Mouse (Mus musculus) heart, postnatal 0 days (tissue): ENCODE measurements at regions not wholly inside any gene's neighbourhood (a gene's known extent, or its start where the extent isn't known, plus 50 kb on each side); places are given as distances from the start of the nearest gene placed in this dataset.

Experiments
- ATAC-seq: fragments of 200-750 bp; cut with Nextera tagmentation; 2 replicates; pipeline ENCODE4 v1.8.0; 2017; ENCODE audit warnings: low read depth, moderate number of reproducible peaks, moderate library complexity; ENCODE audit not compliant: insufficient read depth
- DNase-seq: peaks from one replicate; pipeline ENCODE4 v3.0.0-alpha.2; 2016; ENCODE audit warnings: low spot score
- H3K27ac ChIP-seq: fragments of 300-500 bp; sonication (generic); 2 replicates; pipeline ENCODE4 v1.5.1; 2014; ENCODE audit warnings: low read depth, mild to moderate bottlenecking
- H3K27me3 ChIP-seq: fragments of 300-500 bp; sonication (generic); 2 replicates; pipeline ENCODE4 v1.6.1; 2014; ENCODE audit warnings: low read length, mixed read lengths; ENCODE audit not compliant: control insufficient read depth, insufficient read depth
- H3K36me3 ChIP-seq: fragments of 300-500 bp; sonication (generic); replicated peaks from 2 replicates; pipeline ENCODE4 v1.6.1; 2014; ENCODE audit warnings: low read length, mixed read lengths; ENCODE audit not compliant: control insufficient read depth, insufficient read depth
- H3K4me1 ChIP-seq: fragments of 300-500 bp; sonication (generic); 2 replicates; pipeline ENCODE4 v1.6.1; 2014; ENCODE audit warnings: antibody characterized with exemption; ENCODE audit not compliant: control insufficient read depth, insufficient read depth
- H3K4me2 ChIP-seq: fragments of 300-500 bp; sonication (generic); 2 replicates; pipeline ENCODE4 v1.6.1; 2014; ENCODE audit warnings: low read depth, mild to moderate bottlenecking, low read length, moderate library complexity
- H3K4me3 ChIP-seq: fragments of 300-500 bp; sonication (generic); 2 replicates; pipeline ENCODE4 v1.5.1; 2014; ENCODE audit warnings: low read depth, low read length
- H3K9ac ChIP-seq: fragments of 300-500 bp; sonication (generic); replicated peaks from 2 replicates; pipeline ENCODE4 v1.6.1; 2014; ENCODE audit warnings: low read depth, low read length, mixed read lengths
- H3K9me3 ChIP-seq: fragments of 300-500 bp; sonication (generic); replicated peaks from 2 replicates; pipeline ENCODE4 v1.6.1; 2016; ENCODE audit warnings: low read length; ENCODE audit not compliant: control insufficient read depth
- CTCF ChIP-seq: IDR thresholded peaks from 2 replicates; pipeline ENCODE4 v1.5.1; 2016; ENCODE audit warnings: antibody characterized with exemption, control low read depth, low read depth
- EP300 ChIP-seq: IDR thresholded peaks from 2 replicates; pipeline ENCODE4 v1.6.1; 2016; ENCODE audit warnings: antibody characterized with exemption, low read depth
- WGBS: fragments of 180-500 bp; shearing (Covaris S2); extraction: QIAGEN DNeasy Blood & Tissue Kit; methylation state at CpG from one replicate; pipeline ENCODE4 v1.1.7; 2014; 5-methylcytosine and 5-hydroxymethylcytosine counted together

DNA sequence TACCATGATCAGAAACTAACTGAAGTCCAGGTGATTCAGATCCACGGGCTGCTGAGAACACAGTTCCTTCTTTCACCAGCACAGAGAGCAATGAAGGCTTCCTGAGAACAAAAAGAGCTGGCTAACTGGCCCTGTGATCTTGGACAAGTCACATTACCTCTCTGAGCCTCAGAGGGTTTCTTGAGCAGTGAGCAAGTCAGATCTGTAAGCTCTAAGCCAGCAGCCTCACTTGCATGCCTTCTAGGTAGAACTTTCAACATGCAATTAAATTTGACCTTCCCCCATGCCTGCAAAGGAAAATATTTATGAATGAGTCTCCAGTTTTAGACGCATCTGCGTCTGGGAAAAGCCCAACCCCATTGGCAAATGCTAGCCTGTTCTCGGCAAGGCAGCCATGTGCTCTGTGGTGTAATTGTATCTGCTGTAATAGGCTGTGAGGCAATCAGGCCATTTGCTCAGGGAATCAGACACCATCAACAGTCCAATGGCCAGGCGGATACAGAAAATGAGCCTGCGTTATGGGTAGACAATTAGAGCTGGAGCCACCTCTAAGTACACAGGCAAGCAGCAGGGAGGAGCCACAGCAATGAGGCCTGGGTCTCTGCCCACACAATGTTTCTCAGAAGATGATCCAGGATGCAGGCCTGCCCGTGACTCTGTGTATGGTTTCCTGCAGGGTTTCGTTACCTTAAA, 130.3 kb upstream of the Ly86 start:
- ATAC-seq, result no peak
- 75% methylated on average over 8 of the region's 8 CpGs for WGBS
- no peaks in the 10 kb centered on the region for H3K27me3 ChIP-seq
- H3K4me2 ChIP-seq, result no peak overlapping the region
- no peaks in the 10 kb centered on the region for H3K9me3 ChIP-seq
- H3K4me1 ChIP-seq, result no peaks in the 10 kb centered on the region
- no peaks in the 10 kb centered on the region for H3K36me3 ChIP-seq
- H3K9ac ChIP-seq, result no peak overlapping the region
- TF ChIP-seq EP300, result no peak
- TF ChIP-seq CTCF, result no peak
- H3K27ac ChIP-seq, result no peak overlapping the region
- no peak for DNase-seq
- no peak overlapping the region for H3K4me3 ChIP-seq

DNA sequence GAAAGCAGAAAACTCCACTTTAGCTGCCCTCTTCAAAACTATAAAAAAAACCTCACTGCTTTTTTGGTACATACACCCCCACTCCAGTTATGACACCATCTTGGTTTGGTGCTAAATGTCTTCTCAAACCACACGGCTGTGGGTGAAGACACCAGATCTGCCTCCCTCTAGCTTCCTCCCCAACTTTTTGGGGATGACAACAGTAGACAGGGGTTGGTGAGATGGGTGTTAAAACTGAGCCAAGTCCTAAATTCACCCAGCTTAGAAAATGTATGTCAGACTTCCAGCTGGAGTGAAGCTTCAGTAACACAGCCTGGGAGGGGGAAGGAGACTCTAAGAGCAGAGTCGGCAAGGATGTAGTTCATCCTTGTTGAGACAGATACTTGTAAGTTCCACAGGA, 147.1 kb upstream of the F13a1 start:
- no peaks in the 10 kb centered on the region for H3K4me1 ChIP-seq
- no peaks in the 10 kb centered on the region for H3K27me3 ChIP-seq
- no peak overlapping the region for H3K9ac ChIP-seq
- 76% methylated on average over 2 of the region's 2 CpGs for WGBS
- TF ChIP-seq CTCF (no peak), EP300 (no peak)
- ATAC-seq (no peak), DNase-seq (no peak)
- H3K27ac ChIP-seq, result no peak overlapping the region
- no peak overlapping the region for H3K4me3 ChIP-seq
- no peak overlapping the region for H3K4me2 ChIP-seq
- H3K9me3 ChIP-seq, result no peaks in the 10 kb centered on the region; the same call in 1 of the 2 replicates
- no peaks in the 10 kb centered on the region for H3K36me3 ChIP-seq

DNA sequence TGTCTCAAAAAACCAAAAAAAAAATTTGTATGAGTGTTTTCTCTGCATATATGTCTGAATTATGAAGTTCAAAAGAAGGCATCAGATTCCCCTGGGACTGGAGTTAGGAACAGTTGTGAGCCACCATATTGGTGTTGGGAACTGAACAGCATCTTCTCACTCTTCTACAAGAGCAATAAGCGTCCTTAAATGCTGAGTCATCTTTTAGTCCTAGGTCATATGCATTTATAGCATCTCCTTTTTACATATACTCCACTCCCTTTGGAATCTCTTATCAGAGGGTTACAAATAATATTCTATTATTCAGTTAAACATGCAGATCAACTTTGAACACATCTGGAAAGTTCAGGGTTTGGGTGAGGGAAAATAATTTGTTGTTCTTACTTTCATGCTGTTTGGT, 145.8 kb upstream of the F13a1 start:
- Histone ChIP-seq H3K4me1 (no peaks in the 10 kb centered on the region), H3K27me3 (no peaks in the 10 kb centered on the region), H3K4me3 (no peak overlapping the region), H3K4me2 (no peak overlapping the region), H3K36me3 (no peaks in the 10 kb centered on the region), H3K27ac (no peak overlapping the region), H3K9me3 (no peaks in the 10 kb centered on the region; the same call in 1 of the 2 replicates), H3K9ac (no peak overlapping the region)
- ATAC-seq (no peak), DNase-seq (no peak)
- 73% methylated on average over 1 of the region's 1 CpGs for WGBS
- TF ChIP-seq EP300, result no peak
- no peak for TF ChIP-seq CTCF

DNA sequence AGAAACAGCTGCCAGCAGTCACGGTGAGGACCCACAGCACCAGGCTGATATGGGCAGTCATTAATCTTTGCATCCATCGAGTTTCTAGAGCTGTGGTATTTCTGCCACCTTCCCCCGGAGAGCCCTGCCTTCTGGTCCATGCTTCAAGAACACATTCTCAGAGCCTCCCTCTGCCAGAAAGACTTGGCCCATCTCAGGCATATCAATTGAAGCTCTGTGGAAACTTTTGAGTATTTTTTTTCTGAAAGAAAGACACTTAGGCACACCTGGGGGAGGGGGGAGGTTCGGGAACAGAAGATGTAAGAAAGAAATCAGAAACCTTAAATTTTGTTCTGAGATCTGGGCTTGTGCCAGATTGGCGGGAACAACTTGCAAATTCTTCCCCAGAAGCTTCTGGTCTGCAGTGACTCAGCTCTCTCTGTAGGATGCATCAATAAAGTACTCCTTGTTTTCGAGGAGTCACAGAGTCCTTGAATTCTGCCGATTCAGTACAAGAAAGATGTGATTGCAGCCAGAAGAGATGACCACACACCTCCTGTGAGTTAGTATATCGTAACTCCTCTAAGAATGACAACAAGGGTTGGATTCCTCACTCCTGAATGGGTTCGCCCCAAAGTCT, 131.2 kb upstream of the F13a1 start:
- no peaks in the 10 kb centered on the region for H3K36me3 ChIP-seq
- no peak overlapping the region for H3K9ac ChIP-seq
- H3K4me2 ChIP-seq, result no peak overlapping the region
- ATAC-seq (no peak), DNase-seq (no peak)
- no peaks in the 10 kb centered on the region for H3K27me3 ChIP-seq
- H3K9me3 ChIP-seq, result no peaks in the 10 kb centered on the region
- WGBS, result 52% methylated on average over 9 of the region's 9 CpGs
- H3K27ac ChIP-seq, result no peak overlapping the region
- TF ChIP-seq EP300 (no peak), CTCF (no peak)
- H3K4me3 ChIP-seq, result no peak overlapping the region
- no peaks in the 10 kb centered on the region for H3K4me1 ChIP-seq

DNA sequence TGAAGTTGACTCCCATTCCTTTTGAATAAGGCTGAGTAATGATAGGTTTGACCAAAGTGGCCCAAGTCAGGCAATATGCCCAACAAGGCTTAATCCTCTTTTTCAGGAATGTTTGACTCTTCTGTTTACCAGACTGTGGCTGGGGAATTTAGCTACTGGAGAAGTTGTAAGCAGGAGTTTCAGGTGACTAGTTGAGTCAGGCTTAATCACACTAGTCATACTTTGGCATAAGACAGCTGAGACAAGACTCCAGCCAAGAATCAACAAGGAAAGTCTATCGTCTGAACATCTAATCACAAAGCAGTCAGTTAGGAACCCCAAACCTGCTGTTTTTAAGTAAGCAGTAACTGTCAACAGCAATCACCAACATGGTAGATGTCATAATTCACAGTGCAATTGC, 126.5 kb upstream of the F13a1 start:
- WGBS, result 75% methylated on average over 1 of the region's 1 CpGs
- ATAC-seq, result no peak
- DNase-seq, result no peak
- H3K27ac ChIP-seq, result no peak overlapping the region
- no peaks in the 10 kb centered on the region for H3K9me3 ChIP-seq
- no peak overlapping the region for H3K4me3 ChIP-seq
- H3K4me1 ChIP-seq, result no peaks in the 10 kb centered on the region
- no peaks in the 10 kb centered on the region for H3K27me3 ChIP-seq
- H3K9ac ChIP-seq, result no peak overlapping the region
- no peak for TF ChIP-seq EP300
- TF ChIP-seq CTCF, result no peak
- H3K4me2 ChIP-seq, result no peak overlapping the region
- no peaks in the 10 kb centered on the region for H3K36me3 ChIP-seq

DNA sequence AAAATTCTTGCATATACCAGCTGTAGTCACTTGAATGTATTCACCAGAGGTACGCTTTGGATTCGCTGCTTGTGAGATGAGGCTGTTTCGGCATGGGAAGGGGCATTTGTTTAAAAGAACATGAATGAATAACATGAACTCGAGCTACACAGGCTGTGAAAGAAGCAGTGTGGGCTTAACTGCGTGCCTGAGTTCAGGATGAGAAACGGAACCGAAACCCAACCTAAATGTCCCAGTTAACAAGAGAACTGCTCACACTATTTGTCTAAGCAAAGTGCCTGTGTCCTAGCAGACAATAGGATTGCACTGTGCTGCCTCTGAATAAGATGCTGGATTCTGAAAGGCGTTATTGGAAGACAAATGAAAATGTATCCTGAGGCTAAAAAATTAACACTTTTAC, 126.0 kb upstream of the F13a1 start:
- Histone ChIP-seq H3K4me1 (no peaks in the 10 kb centered on the region), H3K27ac (no peak overlapping the region), H3K4me2 (no peak overlapping the region), H3K4me3 (no peak overlapping the region), H3K27me3 (no peaks in the 10 kb centered on the region), H3K36me3 (no peaks in the 10 kb centered on the region), H3K9ac (no peak overlapping the region), H3K9me3 (no peaks in the 10 kb centered on the region)
- no peak for DNase-seq
- TF ChIP-seq CTCF, result no peak
- no peak for TF ChIP-seq EP300
- 83% methylated on average over 8 of the region's 8 CpGs for WGBS
- no peak for ATAC-seq
